Mouse (Mus musculus): ENCODE measurements at regions not wholly inside any gene's neighbourhood (a gene's known extent, or its start where the extent isn't known, plus 50 kb on each side); places are given as distances from the start of the nearest gene placed in this dataset.

- Histone ChIP-seq H3K4me3 (no peak overlapping the region), H3K27me3 (ENCODE audit: control insufficient read depth, insufficient read depth, insufficient read length) (no peaks in the 10 kb centered on the region), H3K79me2 (ENCODE audit: control insufficient read depth, insufficient read depth) (no peaks in the 10 kb centered on the region), H3K36me3 (ENCODE audit: control insufficient read depth, insufficient read depth) (no peaks in the 10 kb centered on the region), H3ac (ENCODE audit: control insufficient read depth, insufficient read length) (no peak overlapping the region), H3K4me2 (ENCODE audit: low read depth) (no peak overlapping the region)
- TF ChIP-seq MAX (IDR thresholded peaks at IDR 0.05; ENCODE audit: low read depth) (no peak), TCF3 (IDR thresholded peaks at IDR 0.05; ENCODE audit: insufficient read length, low read depth) (no peak), USF1 (IDR thresholded peaks at IDR 0.05; ENCODE audit: low read depth) (no peak), POLR2AphosphoS2 (IDR thresholded peaks at IDR 0.05; ENCODE audit: insufficient read length, low read depth) (no peak), CEBPB (IDR thresholded peaks at IDR 0.05; ENCODE audit: insufficient read depth, poor library complexity, severe bottlenecking) (no peak), POLR2A (IDR thresholded peaks at IDR 0.05; ENCODE audit: insufficient read length, low read depth) (no peak), TCF12 (IDR thresholded peaks at IDR 0.05; ENCODE audit: insufficient read depth, poor library complexity, severe bottlenecking) (no peak), E2F4 (IDR thresholded peaks at IDR 0.05; ENCODE audit: insufficient read depth) (no peak), MYOG (IDR thresholded peaks at IDR 0.05; ENCODE audit: control insufficient read depth in 1 of 3, insufficient read depth in 1 of 3, insufficient read length in 2 of 3, low read depth in 2 of 3) (no peak), REST (IDR thresholded peaks at IDR 0.05; ENCODE audit: insufficient read depth, insufficient read length) (no peak), SRF (IDR thresholded peaks at IDR 0.05; ENCODE audit: control insufficient read depth, insufficient read length, low read depth) (no peak), MYOD1 (IDR thresholded peaks at IDR 0.05; ENCODE audit: control insufficient read depth in 1 of 3, insufficient read length in 2 of 3, low read depth in 2 of 3) (no peak)
Measured at GRCm38 (mm10) chr8:28589999-28590398, 1142.5 kb downstream of the Poteg start.

- no peak overlapping the region for H3K4me2 ChIP-seq (ENCODE audit: low read depth)
- H3K79me2 ChIP-seq (ENCODE audit: control insufficient read depth, insufficient read depth) = no peaks in the 10 kb centered on the region
- TF ChIP-seq POLR2AphosphoS2 (IDR thresholded peaks at IDR 0.05; ENCODE audit: insufficient read length, low read depth) = no peak
- H3K27me3 ChIP-seq (ENCODE audit: control insufficient read depth, insufficient read depth, insufficient read length) = no peaks in the 10 kb centered on the region
- H3ac ChIP-seq (ENCODE audit: control insufficient read depth, insufficient read length) = no peak overlapping the region
- no peak overlapping the region for H3K4me3 ChIP-seq
- no peaks in the 10 kb centered on the region for H3K36me3 ChIP-seq (ENCODE audit: control insufficient read depth, insufficient read depth)
Measured at GRCm38 (mm10) chr8:28593238-28593637, 1145.8 kb downstream of the Poteg start.

DNA sequence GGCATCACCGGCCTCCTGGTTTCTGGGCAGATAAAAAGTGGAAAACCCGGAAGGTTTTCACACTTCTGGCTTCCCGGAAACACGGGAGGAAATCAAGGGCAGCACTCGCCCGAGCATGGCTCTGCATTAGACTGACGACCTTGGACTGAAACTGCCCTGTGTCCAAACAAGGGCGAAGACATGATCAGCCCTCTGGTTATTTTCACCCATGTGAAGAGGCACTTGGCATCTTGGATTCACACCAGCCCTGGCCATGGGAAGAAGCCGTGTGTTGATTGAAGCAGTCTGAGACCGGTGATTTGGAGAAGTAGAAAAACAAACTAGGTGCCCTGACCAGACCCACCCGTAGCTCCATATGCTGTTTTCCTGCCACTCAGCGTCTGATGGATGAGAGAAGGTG lies 1146.7 kb downstream of the Poteg start:
- no peak overlapping the region for H3ac ChIP-seq (ENCODE audit: control insufficient read depth, insufficient read length)
- H3K27me3 ChIP-seq (ENCODE audit: control insufficient read depth, insufficient read depth, insufficient read length) = no peaks in the 10 kb centered on the region
- TF ChIP-seq REST (IDR thresholded peaks at IDR 0.05; ENCODE audit: insufficient read depth, insufficient read length) = no peak
- no peak for TF ChIP-seq POLR2AphosphoS2 (IDR thresholded peaks at IDR 0.05; ENCODE audit: insufficient read length, low read depth)
- TF ChIP-seq MAX (IDR thresholded peaks at IDR 0.05; ENCODE audit: low read depth) = no peak
- no peak for TF ChIP-seq E2F4 (IDR thresholded peaks at IDR 0.05; ENCODE audit: insufficient read depth)
- TF ChIP-seq SRF (IDR thresholded peaks at IDR 0.05; ENCODE audit: control insufficient read depth, insufficient read length, low read depth) = no peak
- TF ChIP-seq MYOG (IDR thresholded peaks at IDR 0.05; ENCODE audit: control insufficient read depth in 1 of 3, insufficient read depth in 1 of 3, insufficient read length in 2 of 3, low read depth in 2 of 3) = no peak
- no peak for TF ChIP-seq TCF3 (IDR thresholded peaks at IDR 0.05; ENCODE audit: insufficient read length, low read depth)
- no peak for TF ChIP-seq CEBPB (IDR thresholded peaks at IDR 0.05; ENCODE audit: insufficient read depth, poor library complexity, severe bottlenecking)
- TF ChIP-seq MYOD1 (IDR thresholded peaks at IDR 0.05; ENCODE audit: control insufficient read depth in 1 of 3, insufficient read length in 2 of 3, low read depth in 2 of 3) = no peak
- no peak for TF ChIP-seq POLR2A (IDR thresholded peaks at IDR 0.05; ENCODE audit: insufficient read length, low read depth)
- TF ChIP-seq USF1 (IDR thresholded peaks at IDR 0.05; ENCODE audit: low read depth) = no peak
- TF ChIP-seq TCF12 (IDR thresholded peaks at IDR 0.05; ENCODE audit: insufficient read depth, poor library complexity, severe bottlenecking) = no peak
- H3K4me2 ChIP-seq (ENCODE audit: low read depth) = no peak overlapping the region
- H3K4me3 ChIP-seq = no peak overlapping the region
- H3K79me2 ChIP-seq (ENCODE audit: control insufficient read depth, insufficient read depth) = no peaks in the 10 kb centered on the region
- H3K36me3 ChIP-seq (ENCODE audit: control insufficient read depth, insufficient read depth) = no peaks in the 10 kb centered on the region

- no peaks in the 10 kb centered on the region for H3K79me2 ChIP-seq (ENCODE audit: control insufficient read depth, insufficient read depth)
- H3ac ChIP-seq (ENCODE audit: control insufficient read depth, insufficient read length) = no peak overlapping the region
- no peak overlapping the region for H3K4me3 ChIP-seq
- H3K27me3 ChIP-seq (ENCODE audit: control insufficient read depth, insufficient read depth, insufficient read length) = no peaks in the 10 kb centered on the region
- TF ChIP-seq CEBPB (IDR thresholded peaks at IDR 0.05; ENCODE audit: insufficient read depth, poor library complexity, severe bottlenecking) (no peak), REST (IDR thresholded peaks at IDR 0.05; ENCODE audit: insufficient read depth, insufficient read length) (no peak), MYOD1 (IDR thresholded peaks at IDR 0.05; ENCODE audit: control insufficient read depth in 1 of 3, insufficient read length in 2 of 3, low read depth in 2 of 3) (no peak), SRF (IDR thresholded peaks at IDR 0.05; ENCODE audit: control insufficient read depth, insufficient read length, low read depth) (no peak)
- H3K36me3 ChIP-seq (ENCODE audit: control insufficient read depth, insufficient read depth) = no peaks in the 10 kb centered on the region
- no peak overlapping the region for H3K4me2 ChIP-seq (ENCODE audit: low read depth)
Measured at GRCm38 (mm10) chr8:28594606-28595005, 1147.1 kb downstream of the Poteg start.

GRCm38 (mm10) chr8:28595880-28596279 lies 1148.4 kb downstream of the Poteg start:
- no peaks in the 10 kb centered on the region for H3K79me2 ChIP-seq (ENCODE audit: control insufficient read depth, insufficient read depth)
- TF ChIP-seq CEBPB (IDR thresholded peaks at IDR 0.05; ENCODE audit: insufficient read depth, poor library complexity, severe bottlenecking) (no peak), TCF3 (IDR thresholded peaks at IDR 0.05; ENCODE audit: insufficient read length, low read depth) (no peak), POLR2A (IDR thresholded peaks at IDR 0.05; ENCODE audit: insufficient read length, low read depth) (no peak), TCF12 (IDR thresholded peaks at IDR 0.05; ENCODE audit: insufficient read depth, poor library complexity, severe bottlenecking) (no peak), USF1 (IDR thresholded peaks at IDR 0.05; ENCODE audit: low read depth) (no peak), MYOG (IDR thresholded peaks at IDR 0.05; ENCODE audit: control insufficient read depth in 1 of 3, insufficient read depth in 1 of 3, insufficient read length in 2 of 3, low read depth in 2 of 3) (no peak), SRF (IDR thresholded peaks at IDR 0.05; ENCODE audit: control insufficient read depth, insufficient read length, low read depth) (no peak), REST (IDR thresholded peaks at IDR 0.05; ENCODE audit: insufficient read depth, insufficient read length) (no peak), POLR2AphosphoS2 (IDR thresholded peaks at IDR 0.05; ENCODE audit: insufficient read length, low read depth) (no peak), MAX (IDR thresholded peaks at IDR 0.05; ENCODE audit: low read depth) (no peak), MYOD1 (IDR thresholded peaks at IDR 0.05; ENCODE audit: control insufficient read depth in 1 of 3, insufficient read length in 2 of 3, low read depth in 2 of 3) (no peak), E2F4 (IDR thresholded peaks at IDR 0.05; ENCODE audit: insufficient read depth) (no peak)
- no peak overlapping the region for H3K4me3 ChIP-seq
- no peak overlapping the region for H3ac ChIP-seq (ENCODE audit: control insufficient read depth, insufficient read length)
- no peak overlapping the region for H3K4me2 ChIP-seq (ENCODE audit: low read depth)
- no peaks in the 10 kb centered on the region for H3K36me3 ChIP-seq (ENCODE audit: control insufficient read depth, insufficient read depth)
- no peaks in the 10 kb centered on the region for H3K27me3 ChIP-seq (ENCODE audit: control insufficient read depth, insufficient read depth, insufficient read length)
